Mouse (Mus musculus) thymus, adult 2 months (tissue): ENCODE measurements around the gene Rtp4.

ENCODE experiments used
- CTCF ChIP-seq: fragments of 200-500 bp; IDR thresholded peaks from 2 replicates; pipeline ENCODE4 v1.5.1; 2012; ENCODE audit warnings: mild to moderate bottlenecking, control low read depth, low read length, moderate library complexity, borderline replicate concordance; ENCODE audit not compliant: control insufficient read depth, poor library complexity, insufficient read depth; ENCODE audit errors: extremely low read depth
- POLR2A ChIP-seq: fragments of 200-500 bp; IDR thresholded peaks from 2 replicates; pipeline ENCODE4 v1.6.1; 2012; ENCODE audit warnings: mild to moderate bottlenecking, low read length, control low read depth, moderate library complexity; ENCODE audit not compliant: control insufficient read depth, poor library complexity, insufficient read depth; ENCODE audit errors: extremely low read depth

DNA sequence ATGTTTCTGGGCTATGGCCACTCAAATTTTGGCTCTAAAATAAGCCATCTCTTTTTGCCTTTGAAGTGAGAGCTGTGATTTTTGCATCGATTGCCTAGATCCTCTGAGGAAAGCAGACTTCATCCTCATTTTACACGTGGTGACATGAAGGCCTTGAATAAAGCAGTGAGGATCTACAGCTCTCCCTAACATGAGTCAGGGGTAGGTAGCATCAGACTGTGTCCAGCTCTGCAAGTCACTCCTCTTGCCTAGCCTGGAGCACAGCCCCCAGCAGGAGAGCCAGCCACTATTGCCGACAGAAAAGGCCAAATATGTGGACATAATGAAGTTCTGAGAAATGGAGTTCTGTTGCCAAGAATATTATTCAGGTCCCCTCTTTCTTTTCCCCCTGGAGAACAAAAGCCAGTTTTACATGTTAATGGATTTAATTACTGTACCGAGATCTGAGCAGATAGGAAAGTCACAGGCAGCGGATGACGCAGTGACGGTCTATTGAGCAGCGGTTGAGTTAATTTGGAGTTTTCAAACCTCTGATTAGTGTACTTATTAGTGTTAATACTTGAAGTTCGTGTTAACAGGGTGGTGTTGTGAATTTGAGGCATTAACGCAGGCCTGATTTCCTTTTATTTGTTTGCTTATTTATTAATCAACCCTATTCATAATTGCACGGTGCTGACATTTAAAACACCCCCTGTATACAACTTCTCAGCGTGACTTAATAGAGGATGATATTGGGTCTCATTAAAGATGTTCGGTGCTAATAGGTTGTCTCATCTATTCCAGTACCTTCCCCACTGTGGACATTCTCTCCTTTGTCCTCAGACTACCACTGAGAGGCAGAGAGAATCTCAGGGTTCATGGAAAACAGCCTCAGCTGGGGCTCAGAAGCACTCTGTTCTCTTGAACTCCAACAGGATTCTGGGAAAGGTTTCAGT lies 139.8 kb downstream of the Rtp4 start:
- TF ChIP-seq CTCF (no peak), POLR2A (no peak)
